Mouse (Mus musculus) heart, adult 2 months (tissue): ENCODE data around the gene Thtpa. TPM values are rescaled to one million over a fixed set of nuclear protein-coding genes. Genes with fewer than 3 reads are reported as not detected.

Experiments used
- DNase-seq, 2 experiments: peaks; one replicate each; pipeline ENCODE4 v3.0.0; 2021
- H3K27ac ChIP-seq: fragments of 200-600 bp; 2 replicates; pipeline ENCODE4 v1.8.1; 2022
- H3K27me3 ChIP-seq: fragments of 200-500 bp; 2 replicates; pipeline ENCODE4 v1.6.1; 2012; ENCODE audit warnings: mild to moderate bottlenecking, low read length, inconsistent platforms, mixed read lengths; ENCODE audit not compliant: control insufficient read depth, insufficient read depth
- H3K36me3 ChIP-seq: fragments of 200-500 bp; 2 replicates; pipeline ENCODE4 v1.6.1; 2012; ENCODE audit warnings: low read length, inconsistent platforms; ENCODE audit not compliant: control insufficient read depth, insufficient read depth
- H3K4me1 ChIP-seq: fragments of 200-500 bp; 2 replicates; pipeline ENCODE4 v1.6.1; 2011; ENCODE audit warnings: low read length; ENCODE audit not compliant: control insufficient read depth, insufficient read depth
- H3K4me3 ChIP-seq: fragments of 200-600 bp; 2 replicates; pipeline ENCODE4 v1.8.1; 2022
- H3K79me2 ChIP-seq: fragments of 200-500 bp; replicated peaks from 2 replicates; pipeline ENCODE4 v1.6.1; 2012; ENCODE audit warnings: mild to moderate bottlenecking, inconsistent platforms, low read length, moderate library complexity, mixed read lengths; ENCODE audit not compliant: control insufficient read depth, insufficient read depth
- H3K9ac ChIP-seq: fragments of 200-500 bp; 2 replicates; pipeline ENCODE4 v1.6.1; 2012; ENCODE audit warnings: low read depth, mild to moderate bottlenecking, control low read depth, inconsistent platforms, low read length, mixed read lengths
- CTCF ChIP-seq: fragments of 200-600 bp; IDR thresholded peaks from 2 replicates; pipeline ENCODE4 v1.8.1; 2022; ENCODE audit warnings: antibody characterized with exemption, mild to moderate bottlenecking, moderate library complexity
- EP300 ChIP-seq: fragments of 200-500 bp; IDR thresholded peaks from 2 replicates; pipeline ENCODE4 v1.6.1; 2011; ENCODE audit warnings: low read depth, low read length, control low read depth; ENCODE audit not compliant: insufficient read depth
- POLR2A ChIP-seq: fragments of 200-500 bp; IDR thresholded peaks from 2 replicates; pipeline ENCODE4 v1.6.1; 2011; ENCODE audit warnings: mild to moderate bottlenecking, low read depth, low read length, control low read depth; ENCODE audit not compliant: insufficient read depth
- WGBS: fragments of 180-500 bp; shearing (Covaris S2); methylation state at CpG from one replicate; pipeline ENCODE4 v1.1.7; 2018; 5-methylcytosine and 5-hydroxymethylcytosine counted together
- intact Hi-C: fragments of 180-260 bp; cut with DNase I; formaldehyde crosslinking; loops from one replicate; pipeline ENCODE4 v1.15.1; 2025
- polyA plus RNA-seq: library from polyadenylated mRNA; depleted of rRNA; stranded (reverse); fragments of >200 nt; gene quantifications from 2 replicates; pipeline ENCODE4 v1.2.3, GENCODE M21; 2012
- total RNA-seq, 2 experiments: library from RNA; stranded (reverse); gene quantifications; 2 replicates each; pipeline ENCODE4 v1.2.3; 2021

The Thtpa gene
- total and polyA plus RNA-seq, 3 experiments = 8.2 to 13.4 (median 10.7) TPM

GRCm38 (mm10) chr14:55105836-55106809 is 11.5 kb downstream of the Thtpa start, which contains the start of gene Ap1g2:
Ap1g2 (minus strand) TSS chr14:55106593.
- Histone ChIP-seq H3K4me3 (peak within 1 kb of the TSS; percentile 68), H3K9ac (peak within 1 kb of the TSS; percentile 76), H3K36me3 (no peaks in the 10 kb centered on the region), H3K27ac (peak within 1 kb of the TSS; percentile 81), H3K79me2 (no peaks in the 10 kb centered on the region), H3K4me1 (no peaks in the 10 kb centered on the region), H3K27me3 (no peaks in the 10 kb centered on the region; the same call in 1 of the 2 replicates)
- DNase-seq = peak; percentile 87 to 91
- peak; percentile 44; the same call in 1 of the 2 replicates for TF ChIP-seq CTCF
- TF ChIP-seq EP300 = no peak
- TF ChIP-seq POLR2A = peak; percentile 92
- intact Hi-C loops = no loop called here
- under 1% methylated on average over 39 of the region's 39 CpGs for WGBS

DNA sequence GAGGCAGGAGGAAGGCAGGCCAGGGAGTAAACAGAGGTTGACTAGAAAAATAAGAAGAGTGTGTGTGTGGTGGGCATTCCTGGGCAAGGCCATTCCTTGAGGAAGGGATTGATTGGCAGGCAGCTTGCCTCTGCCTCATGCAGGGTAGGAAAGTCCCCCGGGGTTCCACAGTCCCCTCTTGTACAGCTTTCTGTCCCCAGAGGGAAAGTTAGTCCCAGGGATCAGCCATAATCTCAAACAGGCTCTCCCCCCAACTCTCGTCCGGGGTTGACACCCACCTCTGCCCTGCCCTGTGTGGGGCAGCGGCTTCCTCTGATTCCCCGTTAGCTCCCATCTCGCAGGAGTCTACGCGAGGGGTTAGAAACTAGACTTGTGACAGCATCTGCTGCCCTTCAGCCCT is 12.4 kb downstream of the Thtpa start:
- Histone ChIP-seq H3K9ac (no peak overlapping the region), H3K27me3 (no peaks in the 10 kb centered on the region; the same call in 1 of the 2 replicates), H3K4me3 (no peak overlapping the region), H3K36me3 (no peaks in the 10 kb centered on the region), H3K4me1 (no peaks in the 10 kb centered on the region), H3K27ac (no peak overlapping the region), H3K79me2 (no peaks in the 10 kb centered on the region)
- intact Hi-C loops = no loop called here
- TF ChIP-seq POLR2A (no peak), CTCF (no peak), EP300 (no peak)
- WGBS = 89% methylated on average over 8 of the region's 8 CpGs
- DNase-seq = no peak

- Histone ChIP-seq H3K27me3 (no peaks in the 10 kb centered on the region; the same call in 1 of the 2 replicates), H3K36me3 (no peaks in the 10 kb centered on the region), H3K4me3 (no peak overlapping the region), H3K79me2 (no peaks in the 10 kb centered on the region), H3K9ac (no peak overlapping the region), H3K4me1 (no peaks in the 10 kb centered on the region), H3K27ac (no peak overlapping the region)
- no peak for DNase-seq
- WGBS = 38% methylated on average over 9 of the region's 9 CpGs
- intact Hi-C loops = no loop called here
- TF ChIP-seq POLR2A (no peak), EP300 (no peak), CTCF (no peak)
These were observed 13.8 kb downstream of the Thtpa start for GRCm38 (mm10) chr14:55108202-55108870.

DNA sequence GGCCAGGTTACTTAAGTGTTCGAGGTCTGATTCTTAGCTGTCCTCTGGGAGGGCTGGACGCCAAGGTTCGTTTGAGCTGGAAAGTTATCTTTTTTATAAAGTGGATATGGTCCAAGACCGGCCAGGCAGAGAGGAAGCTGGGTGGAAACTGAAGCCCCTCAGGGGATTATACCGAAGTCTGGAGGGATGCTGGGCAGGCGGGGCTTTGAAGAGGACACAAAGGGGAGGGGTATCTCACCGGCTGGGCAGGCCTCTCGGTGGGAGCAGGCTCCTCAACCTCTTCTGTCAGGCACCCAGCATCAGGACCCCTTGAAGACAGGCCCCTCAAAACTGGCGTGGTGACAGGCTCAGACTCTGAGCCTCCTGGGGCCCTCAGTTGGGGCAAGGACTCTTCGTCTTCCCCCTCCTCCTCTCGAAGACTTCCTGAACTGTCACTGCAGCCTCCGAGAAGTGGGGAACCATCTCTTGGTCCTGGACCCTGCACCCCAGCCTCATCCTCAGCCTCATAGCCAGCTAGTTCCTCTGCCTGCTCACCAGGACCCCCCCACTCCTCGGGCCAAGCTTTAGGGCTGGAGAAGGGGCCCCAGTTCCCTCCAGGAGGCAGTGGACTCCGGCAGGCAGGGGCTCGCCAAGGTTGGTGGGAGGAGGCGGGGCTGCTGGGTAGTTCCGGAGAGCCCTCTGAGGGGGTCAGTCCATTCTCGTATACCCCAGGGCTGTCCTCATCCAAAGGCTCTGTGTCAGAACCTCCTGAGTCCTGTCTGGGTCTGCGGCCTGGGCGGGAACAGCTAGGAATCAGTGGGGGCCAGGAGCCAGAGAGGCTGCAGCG is 14.7 kb downstream of the Thtpa start:
- Histone ChIP-seq H3K4me3 (no peak overlapping the region), H3K36me3 (no peaks in the 10 kb centered on the region), H3K27ac (no peak overlapping the region), H3K9ac (no peak overlapping the region), H3K79me2 (no peaks in the 10 kb centered on the region), H3K4me1 (peaks cover under 1% of the 10 kb centered on the region; the same call in 1 of the 2 replicates), H3K27me3 (peaks cover 8% of the 10 kb centered on the region; the same call in 1 of the 2 replicates)
- WGBS = 24% methylated on average over 21 of the region's 21 CpGs
- no peak for DNase-seq
- no peak for TF ChIP-seq POLR2A
- TF ChIP-seq EP300 = no peak
- no peak for TF ChIP-seq CTCF
- intact Hi-C loops = no loop called here

- DNase-seq = no peak
- Histone ChIP-seq H3K27ac (no peak overlapping the region), H3K9ac (no peak overlapping the region), H3K4me1 (peaks cover 4% of the 10 kb centered on the region), H3K79me2 (no peaks in the 10 kb centered on the region), H3K36me3 (no peaks in the 10 kb centered on the region), H3K27me3 (peaks cover 15% of the 10 kb centered on the region), H3K4me3 (no peak overlapping the region)
- TF ChIP-seq EP300 (no peak), CTCF (no peak), POLR2A (no peak)
- 44% methylated on average over 9 of the region's 9 CpGs for WGBS
- intact Hi-C loops = no loop called here
These were observed 15.5 kb downstream of the Thtpa start for GRCm38 (mm10) chr14:55110076-55110475.
